Mouse (Mus musculus) spleen, adult 18-20 months (tissue): ENCODE results near the gene Mcts1.

ENCODE experiments used
- DNase-seq, 2 experiments: peaks; one replicate each; pipeline ENCODE4 v3.0.0; 2022; ENCODE audit warnings: mixed read lengths in 2 of 2

Gene Mcts1

DNA sequence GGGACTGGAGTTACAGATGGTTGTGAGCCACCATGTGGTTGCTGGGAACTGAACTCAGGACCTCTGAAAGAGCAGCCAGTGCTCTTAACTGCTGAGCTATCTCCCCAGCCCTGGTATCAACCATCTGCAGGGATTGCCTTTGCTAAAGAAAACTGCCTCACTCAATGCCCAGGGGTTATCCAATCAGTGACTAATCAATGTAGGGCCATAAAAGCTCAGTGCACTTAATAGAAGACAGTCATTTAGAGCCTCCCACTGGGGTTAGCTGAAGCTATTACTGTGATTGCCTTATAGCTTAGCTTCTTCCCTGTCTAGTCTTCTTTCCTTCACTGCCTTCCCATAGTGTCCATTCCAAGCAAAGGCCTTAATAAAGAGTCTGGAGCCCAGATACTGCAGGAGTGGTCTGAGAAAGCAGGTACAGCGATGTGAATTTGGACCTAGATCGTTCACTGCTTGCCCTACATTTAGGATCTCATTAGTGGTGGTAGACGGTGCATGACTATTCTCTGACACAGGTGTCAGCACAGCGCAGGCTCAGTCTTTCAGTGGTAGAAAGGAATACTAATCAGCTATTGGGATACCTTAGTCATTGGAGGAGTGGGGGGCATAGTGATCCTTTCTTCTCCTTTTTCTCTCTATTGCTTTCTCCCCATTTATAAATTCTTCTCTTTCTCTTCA lies 56.0 kb downstream of the Mcts1 start:
- DNase-seq = no peak
